ENCODE assay signal across 8 mouse cellular contexts in genomic region chr11:17685711-17686113, GRCm38 (mm10).
DNase-seq lines count a peak whose midpoint lies in the region; ATAC-seq and TF ChIP-seq lines count a peak whose summit lies in the region.

No protein-coding gene starts in this region.

- no peak overlapping the region for H3K27ac ChIP-seq in MEL (ENCODE audit: control insufficient read depth, low read depth, low read length)
- H3K27ac ChIP-seq in forebrain, postnatal 0 days (ENCODE audit: low read depth, low read length): no peak overlapping the region

- no peak overlapping the region for H3K4me2 ChIP-seq in forebrain, postnatal 0 days (ENCODE audit: low read depth)

- no peaks in the 10 kb centered on the region for H3K27me3 ChIP-seq in MEL (ENCODE audit: control insufficient read depth in 1 of 2, insufficient read depth in 2 of 2, low read length in 2 of 2)
- H3K27me3 ChIP-seq in forebrain, postnatal 0 days (ENCODE audit: insufficient read depth, low read length): no peaks in the 10 kb centered on the region

- no peak overlapping the region for H3K9ac ChIP-seq in MEL (ENCODE audit: control insufficient read depth, low read depth, low read length, poor library complexity, severe bottlenecking)
- H3K9ac ChIP-seq in forebrain, postnatal 0 days: no peak overlapping the region

- DNase-seq in MEL (ENCODE audit: low read depth, low spot score): no peak
- DNase-seq in cerebellum, adult 8-10 months: peak; percentile 57
- DNase-seq in forebrain, postnatal 0 days: peak; percentile 51
- peak; percentile 36 to 58 for DNase-seq in heart, postnatal 36 days
- peak; percentile 36 for DNase-seq in layer of hippocampus, adult 11-12 months (ENCODE audit: low spot score)
- DNase-seq in lung, postnatal 25 days (ENCODE audit: low spot score): peak; percentile 47
- DNase-seq in right cerebral cortex, postnatal 4 days: peak; percentile 27
- DNase-seq in spleen, adult 18-20 months: no peak

- peaks cover 2 to 12% of the 10 kb centered on the region in 2 experiments; a peak in 3 of 4 replicates for H3K36me3 ChIP-seq in MEL (ENCODE audit: control insufficient read depth in 1 of 2, insufficient read depth in 2 of 2, low read length in 2 of 2)
- no peaks in the 10 kb centered on the region for H3K36me3 ChIP-seq in forebrain, postnatal 0 days (ENCODE audit: insufficient read depth)

- H3K79me2 ChIP-seq in MEL (ENCODE audit: control insufficient read depth, insufficient read depth, low read length, poor library complexity): no peaks in the 10 kb centered on the region

- no peak for TF ChIP-seq POLR2A in MEL (IDR thresholded peaks at IDR 0.05; ENCODE audit: control insufficient read depth in 1 of 2, insufficient read depth in 1 of 2, low read depth in 1 of 2, low read length in 2 of 2, poor library complexity in 1 of 2)

- ATAC-seq in forebrain, postnatal 0 days: peak; percentile 58

- no peaks in the 10 kb centered on the region for H3K9me3 ChIP-seq in MEL (replicated peaks; ENCODE audit: insufficient read depth, low read length)
- H3K9me3 ChIP-seq in forebrain, postnatal 0 days (ENCODE audit: low read length): no peaks in the 10 kb centered on the region

- TF ChIP-seq RAD21 in MEL (IDR thresholded peaks at IDR 0.05; ENCODE audit: low read depth, low read length): peak; percentile 3; the same call in 1 of the 2 replicates

- intact Hi-C loops in heart, postnatal 36 days (cut with DNase I): loop anchor here (5.0 to 10.0 kb wide), 4 partner anchors 167 to 1339 kb away; no protein-coding TSS in a partner anchor

- no peak for TF ChIP-seq CTCF in MEL (IDR thresholded peaks at IDR 0.05 in 2 of 3, conservative IDR thresholded peaks at IDR 0.05 in 1 of 3; ENCODE audit: control insufficient read depth in 1 of 3, insufficient read depth in 1 of 3, low read depth in 2 of 3, low read length in 3 of 3, poor library complexity in 1 of 3, severe bottlenecking in 1 of 3)
- TF ChIP-seq CTCF in forebrain, postnatal 0 days (IDR thresholded peaks at IDR 0.05; ENCODE audit: low read depth): peak; percentile 58

- 31% methylated on average over 4 of the region's 4 CpGs for WGBS in forebrain, postnatal 0 days

- H3K4me3 ChIP-seq in MEL (ENCODE audit: control insufficient read depth in 1 of 2, insufficient read depth in 1 of 2, low read depth in 2 of 2, low read length in 2 of 2): no peak overlapping the region
- H3K4me3 ChIP-seq in forebrain, postnatal 0 days (ENCODE audit: low read depth, low read length): no peak overlapping the region

- TF ChIP-seq EP300 in MEL (IDR thresholded peaks at IDR 0.05; ENCODE audit: low read depth in 1 of 2, low read length in 2 of 2): no peak

- H3K4me1 ChIP-seq in MEL (ENCODE audit: control insufficient read depth in 1 of 2, insufficient read depth in 2 of 2, low read length in 2 of 2): no peaks in the 10 kb centered on the region
- no peaks in the 10 kb centered on the region for H3K4me1 ChIP-seq in forebrain, postnatal 0 days (ENCODE audit: insufficient read depth)

TF ChIP-seq in MEL, 35 proteins besides CTCF, POLR2A, EP300 and RAD21:
- TF ChIP-seq USF2 (IDR thresholded peaks at IDR 0.05; ENCODE audit: borderline replicate concordance in 1 of 2, insufficient read depth in 1 of 2, low read depth in 1 of 2, low read length in 2 of 2) (no peak), E2F4 (IDR thresholded peaks at IDR 0.05; ENCODE audit: borderline replicate concordance, low read depth, low read length) (no peak), SMC3 (IDR thresholded peaks at IDR 0.05; ENCODE audit: low read depth, low read length) (no peak), ZKSCAN1 (IDR thresholded peaks at IDR 0.05; ENCODE audit: low read depth, low read length) (no peak), GABPA (IDR thresholded peaks at IDR 0.05; ENCODE audit: low read depth, low read length) (no peak), ZNF384 (IDR thresholded peaks at IDR 0.05; ENCODE audit: low read depth, low read length) (no peak), MEF2A (IDR thresholded peaks at IDR 0.05; ENCODE audit: extremely low read depth, insufficient replicate concordance, low read depth, low read length, poor library complexity, severe bottlenecking) (no peak), ETS1 (IDR thresholded peaks at IDR 0.05; ENCODE audit: low read depth, low read length) (no peak), BHLHE40 (IDR thresholded peaks at IDR 0.05; ENCODE audit: borderline replicate concordance, low read depth, low read length) (no peak)
TF ChIP-seq in MEL: peak in this region for 0.

Comparison
In these comparisons a context has a peak if more than half of its experiments do, and no peak if none do; other contexts are left out.
1. DNase-seq: peak in cerebellum, adult 8-10 months (single experiment), forebrain, postnatal 0 days (single experiment), heart, postnatal 36 days (2 of 2), layer of hippocampus, adult 11-12 months (single experiment), lung, postnatal 25 days (single experiment) and right cerebral cortex, postnatal 4 days (single experiment); none in MEL (single experiment) and spleen, adult 18-20 months (0 of 2).